Comparison of ENCODE assay signal across 20 mouse cellular contexts in genomic region chr2:158368313-158368712, GRCm38 (mm10). TPM values are rescaled to one million over a fixed set of nuclear protein-coding genes. Genes with fewer than 3 reads are reported as not detected.
DNase-seq lines count a peak whose midpoint lies in the region; ATAC-seq and TF ChIP-seq lines count a peak whose summit lies in the region.
"Had no signal": no experiment of that assay in that cellular context is flagged by ENCODE, and none has a peak within 500 bp of the region (broad histone marks: within the 10 kb centered on the region; RNA-seq: fewer than 3 reads in every experiment).

No protein-coding gene starts in this region.

- no peaks in the 10 kb centered on the region; the same call in 1 of the 2 replicates for H3K27me3 ChIP-seq in liver, embryonic 11.5 days (replicated peaks; ENCODE audit: control insufficient read depth, insufficient read depth, low read length)
- H3K27me3 ChIP-seq in liver, postnatal 0 days (ENCODE audit: insufficient read depth, low read length), result no peaks in the 10 kb centered on the region
- no peaks in the 10 kb centered on the region for H3K27me3 ChIP-seq in midbrain, embryonic 11.5 days (ENCODE audit: control insufficient read depth, insufficient read depth, low read length)
- H3K27me3 ChIP-seq in midbrain, embryonic 16.5 days (ENCODE audit: control insufficient read depth, insufficient read depth, low read depth, low read length), result no peaks in the 10 kb centered on the region
- H3K27me3 ChIP-seq: CH12.LX, Patski had no signal

- no peaks in the 10 kb centered on the region for H3K9me3 ChIP-seq in liver, embryonic 11.5 days (ENCODE audit: control insufficient read depth, low read length)
- no peaks in the 10 kb centered on the region for H3K9me3 ChIP-seq in liver, postnatal 0 days (ENCODE audit: low read length)
- H3K9me3 ChIP-seq in midbrain, embryonic 11.5 days (ENCODE audit: control insufficient read depth, low read length), result no peaks in the 10 kb centered on the region
- H3K9me3 ChIP-seq in midbrain, embryonic 16.5 days (replicated peaks; ENCODE audit: control insufficient read depth, low read length, poor library complexity, severe bottlenecking), result no peaks in the 10 kb centered on the region
- H3K9me3 ChIP-seq: G1E had no signal

- TF ChIP-seq CTCF in liver, postnatal 0 days (IDR thresholded peaks at IDR 0.05; ENCODE audit: low read depth), result no peak

- H3K4me3 ChIP-seq in liver, embryonic 11.5 days (ENCODE audit: low read depth, low read length), result no peak overlapping the region
- H3K4me3 ChIP-seq in liver, postnatal 0 days (ENCODE audit: low read depth, low read length), result no peak overlapping the region
- H3K4me3 ChIP-seq in midbrain, embryonic 11.5 days (ENCODE audit: low read depth, low read length), result no peak overlapping the region
- no peak overlapping the region for H3K4me3 ChIP-seq in midbrain, embryonic 16.5 days (ENCODE audit: low read depth, low read length)

- H3K4me2 ChIP-seq in liver, embryonic 11.5 days, result no peak overlapping the region
- no peak overlapping the region for H3K4me2 ChIP-seq in liver, postnatal 0 days (ENCODE audit: low read depth, low read length)
- H3K4me2 ChIP-seq in midbrain, embryonic 11.5 days, result no peak overlapping the region
- H3K4me2 ChIP-seq in midbrain, embryonic 16.5 days (ENCODE audit: low read length), result no peak overlapping the region

- no peaks in the 10 kb centered on the region for H3K36me3 ChIP-seq in liver, embryonic 11.5 days (ENCODE audit: control insufficient read depth, insufficient read depth, low read length)
- no peaks in the 10 kb centered on the region for H3K36me3 ChIP-seq in liver, postnatal 0 days (replicated peaks; ENCODE audit: insufficient read depth, low read length)
- no peaks in the 10 kb centered on the region for H3K36me3 ChIP-seq in midbrain, embryonic 11.5 days (ENCODE audit: control insufficient read depth, insufficient read depth, low read length)
- H3K36me3 ChIP-seq in midbrain, embryonic 16.5 days (ENCODE audit: control insufficient read depth, insufficient read depth, low read length), result no peaks in the 10 kb centered on the region
- H3K36me3 ChIP-seq: G1E had no signal

- H3K4me1 ChIP-seq in liver, embryonic 11.5 days (replicated peaks; ENCODE audit: control insufficient read depth, insufficient read depth, low read length), result no peaks in the 10 kb centered on the region
- H3K4me1 ChIP-seq in liver, postnatal 0 days (ENCODE audit: insufficient read depth), result peaks cover 3% of the 10 kb centered on the region; the same call in 1 of the 2 replicates
- H3K4me1 ChIP-seq in midbrain, embryonic 11.5 days (ENCODE audit: control insufficient read depth, insufficient read depth, low read length), result no peaks in the 10 kb centered on the region
- H3K4me1 ChIP-seq in midbrain, embryonic 16.5 days (ENCODE audit: control insufficient read depth, insufficient read depth, low read length), result no peaks in the 10 kb centered on the region

- peak; percentile 15 for DNase-seq in liver, embryonic 11.5 days (ENCODE audit: low spot score)
- DNase-seq in liver, postnatal 0 days, result no peak
- DNase-seq in midbrain, embryonic 11.5 days (ENCODE audit: low spot score, missing footprints), result peak; percentile 65
- DNase-seq: adrenal gland, adult 2 months; adrenal gland, adult 8-10 months; adrenal gland, postnatal 10 days; adrenal gland, postnatal 14 days; adrenal gland, postnatal 25 days; adrenal gland, postnatal 36 days; B cell, adult 2 months; cerebellum, adult 11 months; cerebellum, adult 11-12 months; cerebellum, adult 18-20 months had no signal

- ATAC-seq in liver, embryonic 11.5 days (replicated peaks; ENCODE audit: low FRiP score), result no peak
- ATAC-seq in liver, postnatal 0 days, result no peak
- ATAC-seq in midbrain, embryonic 11.5 days (ENCODE audit: low FRiP score), result no peak
- no peak for ATAC-seq in midbrain, embryonic 16.5 days
- ATAC-seq: activated CD4-positive, CD25-positive, alpha-beta regulatory T cell, adult 4 months; CD4-positive, CD25-positive, alpha-beta regulatory T cell, adult 4 months; Patski had no signal

- H3K9ac ChIP-seq in liver, embryonic 11.5 days (ENCODE audit: low read depth, low read length), result no peak overlapping the region
- H3K9ac ChIP-seq in liver, postnatal 0 days (replicated peaks), result no peak overlapping the region
- no peak overlapping the region for H3K9ac ChIP-seq in midbrain, embryonic 11.5 days (ENCODE audit: low read length)
- H3K9ac ChIP-seq in midbrain, embryonic 16.5 days (ENCODE audit: low read depth, low read length), result no peak overlapping the region

- no peak overlapping the region for H3K27ac ChIP-seq in liver, embryonic 11.5 days (ENCODE audit: low read depth, low read length)
- H3K27ac ChIP-seq in liver, postnatal 0 days (ENCODE audit: low read depth), result no peak overlapping the region
- H3K27ac ChIP-seq in midbrain, embryonic 11.5 days (ENCODE audit: low read depth, low read length), result no peak overlapping the region
- no peak overlapping the region for H3K27ac ChIP-seq in midbrain, embryonic 16.5 days (ENCODE audit: low read length)

- no peak for TF ChIP-seq EP300 in liver, postnatal 0 days (IDR thresholded peaks at IDR 0.05; ENCODE audit: low read depth)

- WGBS in liver, embryonic 11.5 days, result 87% methylated on average over 8 of the region's 8 CpGs
- 78% methylated on average over 8 of the region's 8 CpGs for WGBS in liver, postnatal 0 days (ENCODE audit: insufficient replicate concordance)
- 93% methylated on average over 8 of the region's 8 CpGs for WGBS in midbrain, embryonic 11.5 days
- 94% methylated on average over 8 of the region's 8 CpGs for WGBS in midbrain, embryonic 16.5 days

RNA-seq across cellular contexts. Expression of gene Snhg11, which starts 7.1 kb away (rescaled TPM):
- 2.4 and 3.9 TPM in 2 replicates for polyA plus RNA-seq in liver, embryonic 11.5 days (2014; fragmentation: Nextera tagmentation; extraction: Ambion mirVana)
- polyA plus RNA-seq in liver, postnatal 0 days (2015; fragmentation: Nextera tagmentation; extraction: Ambion mirVana), result 0.28 and 0.57 TPM in 2 replicates
- polyA plus RNA-seq in midbrain, embryonic 11.5 days (2014; fragmentation: Nextera tagmentation; extraction: Ambion mirVana), result 19.8 and 24.1 TPM in 2 replicates
- polyA plus RNA-seq in midbrain, embryonic 16.5 days (2015; fragmentation: Nextera tagmentation; extraction: Ambion mirVana), result 636 and 732 TPM in 2 replicates
- polyA plus RNA-seq: C2C12, G1E, Patski had no signal

RNA-seq across cellular contexts. Expression of gene Ralgapb, which starts 41.3 kb away (rescaled TPM):
- polyA plus RNA-seq in liver, embryonic 11.5 days (2014; fragmentation: Nextera tagmentation; extraction: Ambion mirVana), result 11.6 and 14.3 TPM in 2 replicates
- polyA plus RNA-seq in liver, postnatal 0 days (2015; fragmentation: Nextera tagmentation; extraction: Ambion mirVana), result 4.3 and 5.1 TPM in 2 replicates
- polyA plus RNA-seq in midbrain, embryonic 11.5 days (2014; fragmentation: Nextera tagmentation; extraction: Ambion mirVana), result 20.1 and 22.4 TPM in 2 replicates
- 19.9 and 25.2 TPM in 2 replicates for polyA plus RNA-seq in midbrain, embryonic 16.5 days (2015; fragmentation: Nextera tagmentation; extraction: Ambion mirVana)

Comparison
In these comparisons a context has a peak if more than half of its experiments do, and no peak if none do; other contexts are left out.
1. RNA of gene Snhg11, which starts 7.1 kb away (polyA plus RNA-seq): 636 to 732 TPM in midbrain, embryonic 16.5 days; 19.8 to 24.1 TPM in midbrain, embryonic 11.5 days, 2.4 to 3.9 TPM in liver, embryonic 11.5 days and 0.28 to 0.57 TPM in liver, postnatal 0 days; every median in the first group is over 10 times any median in the second.